18 mouse cellular contexts compared by ENCODE assay signal in the genomic region with DNA sequence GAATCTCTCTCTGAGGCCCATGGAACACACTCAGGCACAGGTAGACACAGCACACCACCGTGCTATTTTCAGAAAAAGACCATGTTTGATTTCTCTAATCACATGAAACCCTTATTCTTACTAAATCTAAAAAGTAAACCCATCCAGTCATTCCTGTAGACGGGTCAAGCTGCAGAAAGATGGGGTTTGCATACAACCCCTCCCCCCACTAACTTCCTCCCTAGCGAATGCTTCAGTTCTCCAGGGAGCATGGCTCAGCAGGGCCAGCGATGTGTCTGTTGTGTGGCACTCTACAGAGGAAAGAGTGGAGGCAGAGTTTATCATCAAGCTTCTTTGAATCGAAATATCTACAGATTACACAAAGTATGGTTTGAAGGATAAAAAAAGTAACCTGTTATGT. TPM values are rescaled to one million over a fixed set of nuclear protein-coding genes. Genes with fewer than 3 reads are reported as not detected.
DNase-seq lines count a peak whose midpoint lies in the region; ATAC-seq and TF ChIP-seq lines count a peak whose summit lies in the region.
"Had no signal": no experiment of that assay in that cellular context is flagged by ENCODE, and none has a peak within 500 bp of the region (broad histone marks: within the 10 kb centered on the region; RNA-seq: fewer than 3 reads in every experiment).

No protein-coding gene starts in this region.

- no peaks in the 10 kb centered on the region for H3K79me2 ChIP-seq in CH12.LX (replicated peaks; ENCODE audit: control insufficient read depth, extremely low read depth, insufficient read depth, poor library complexity, severe bottlenecking)

- H3K27ac ChIP-seq in CH12.LX (ENCODE audit: insufficient read depth, low read depth): no peak overlapping the region
- H3K27ac ChIP-seq in forebrain, embryonic 12.5 days: no peak overlapping the region

- no peak overlapping the region; the same call in 1 of the 2 replicates for H3K4me2 ChIP-seq in CH12.LX (ENCODE audit: insufficient read depth, low read depth, poor library complexity, severe bottlenecking)
- no peak overlapping the region for H3K4me2 ChIP-seq in forebrain, embryonic 12.5 days

- 89% methylated on average over 5 of the region's 5 CpGs for WGBS in forebrain, embryonic 12.5 days

- peak; percentile 75 for TF ChIP-seq EP300 in CH12.LX (IDR thresholded peaks at IDR 0.05; ENCODE audit: low read length)

- H3K9ac ChIP-seq in CH12.LX (ENCODE audit: insufficient read depth, low read depth): no peak overlapping the region
- no peak overlapping the region for H3K9ac ChIP-seq in forebrain, embryonic 12.5 days

- peaks cover 0 to 43% of the 10 kb centered on the region in 2 experiments for H3K36me3 ChIP-seq in CH12.LX (replicated peaks in 1 of 2; ENCODE audit: control insufficient read depth in 1 of 2, insufficient read depth in 1 of 2, low read length in 1 of 2)
- H3K36me3 ChIP-seq in splenic B cell, adult 2 months (ENCODE audit: control insufficient read depth, insufficient read depth, low read length, poor library complexity, severe bottlenecking): no peaks in the 10 kb centered on the region
- H3K36me3 ChIP-seq in forebrain, embryonic 12.5 days (replicated peaks): peaks cover 37% of the 10 kb centered on the region

- TF ChIP-seq POLR2A in CH12.LX (IDR thresholded peaks at IDR 0.05; ENCODE audit: low read depth, low read length): no peak

- dilution Hi-C loops in CH12.LX (cut with MboI; ENCODE audit: extremely low pct_ligation_motif_present, extremely low pct_unique_long_range_greater_than_20kb, low sequenced_read_pairs): no loop called here

- TF ChIP-seq RAD21 in CH12.LX (IDR thresholded peaks at IDR 0.05; ENCODE audit: low read depth, low read length): no peak; the same call in 1 of the 2 replicates

- TF ChIP-seq CTCF in CH12.LX (conservative IDR thresholded peaks at IDR 0.05 in 1 of 2, IDR thresholded peaks at IDR 0.05 in 1 of 2; ENCODE audit: low read depth in 2 of 2, low read length in 2 of 2): no peak

- peaks cover 13 to 65% of the 10 kb centered on the region in 2 experiments for H3K4me1 ChIP-seq in CH12.LX (ENCODE audit: control insufficient read depth in 1 of 2, insufficient read depth in 2 of 2)
- H3K4me1 ChIP-seq in forebrain, embryonic 12.5 days: peaks cover 4% of the 10 kb centered on the region

- DNase-seq in heart, adult 11 months: peak; percentile 34
- no peak for DNase-seq in heart, adult 9 months (ENCODE audit: low spot score in 2 of 2)
- peak; percentile 22 for DNase-seq in A20 (ENCODE audit: low read depth, low spot score)
- DNase-seq in CH12.LX (ENCODE audit: extremely low read depth): peak; percentile 82
- peak; percentile 14 for DNase-seq in splenic B cell, adult 2 months (ENCODE audit: low read depth, low spot score)
- no peak for DNase-seq in MN1 (ENCODE audit: low spot score)
- no peak for DNase-seq in cerebellum, postnatal 36 days
- DNase-seq: B cell, adult 2 months; cerebellum, adult 11 months; cerebellum, adult 11-12 months; cerebellum, adult 18-20 months; cerebellum, adult 2 months; cerebellum, adult 8-10 months had no signal

- ATAC-seq in forebrain, embryonic 12.5 days (ENCODE audit: low FRiP score): no peak
- ATAC-seq: activated CD4-positive, CD25-positive, alpha-beta regulatory T cell, adult 4 months; CD4-positive, CD25-positive, alpha-beta regulatory T cell, adult 4 months; Patski had no signal

- no peak overlapping the region for H3K4me3 ChIP-seq in CH12.LX (replicated peaks in 1 of 3; ENCODE audit: low read depth in 2 of 3, low read length in 2 of 3, poor library complexity in 1 of 3)
- no peak overlapping the region for H3K4me3 ChIP-seq in forebrain, embryonic 12.5 days (replicated peaks)

- in situ Hi-C loops in CH12.LX (cut with MboI; ENCODE audit: low pct_ligation_motif_present, low pct_unique_long_range_greater_than_20kb, low sequenced_read_pairs): no loop called here

- no peaks in the 10 kb centered on the region for H3K27me3 ChIP-seq in CH12.LX (replicated peaks)
- no peaks in the 10 kb centered on the region for H3K27me3 ChIP-seq in splenic B cell, adult 2 months (ENCODE audit: control insufficient read depth, insufficient read depth, low read length, poor library complexity, severe bottlenecking)
- no peaks in the 10 kb centered on the region for H3K27me3 ChIP-seq in forebrain, embryonic 12.5 days
- H3K27me3 ChIP-seq: Patski had no signal

- H3K9me3 ChIP-seq in CH12.LX (replicated peaks; ENCODE audit: low read length): no peaks in the 10 kb centered on the region
- no peaks in the 10 kb centered on the region for H3K9me3 ChIP-seq in forebrain, embryonic 12.5 days
- H3K9me3 ChIP-seq: G1E had no signal

TF ChIP-seq in CH12.LX, 34 proteins besides CTCF, POLR2A, EP300 and RAD21:
- TF ChIP-seq MAX (IDR thresholded peaks at IDR 0.05; ENCODE audit: low read length) (0 out of 2 replicates have a peak, but pooled peaks have one; percentile 52), MXI1 (IDR thresholded peaks at IDR 0.05; ENCODE audit: low read depth, low read length) (no peak), USF1 (IDR thresholded peaks at IDR 0.05; ENCODE audit: low read depth, low read length) (no peak), ZNF384 (IDR thresholded peaks at IDR 0.05; ENCODE audit: low read depth, low read length) (no peak), USF2 (conservative IDR thresholded peaks at IDR 0.05; ENCODE audit: low read depth, low read length) (no peak), ZKSCAN1 (IDR thresholded peaks at IDR 0.05; ENCODE audit: borderline replicate concordance, low read depth, low read length) (no peak), E2F4 (IDR thresholded peaks at IDR 0.05; ENCODE audit: insufficient replicate concordance, low read depth, low read length) (no peak), JUN (IDR thresholded peaks at IDR 0.05; ENCODE audit: insufficient read depth, low read depth, low read length) (peak; percentile 49), MEF2A (IDR thresholded peaks at IDR 0.05; ENCODE audit: borderline replicate concordance, low read depth, low read length) (peak; percentile 43; the same call in 1 of the 2 replicates), SMC3 (IDR thresholded peaks at IDR 0.05; ENCODE audit: low read depth, low read length) (peak; percentile 30; the same call in 1 of the 2 replicates), UBTF (IDR thresholded peaks at IDR 0.05; ENCODE audit: low read depth, low read length) (no peak), NELFE (IDR thresholded peaks at IDR 0.05; ENCODE audit: low read depth, low read length) (no peak), KAT2A (IDR thresholded peaks at IDR 0.05; ENCODE audit: insufficient replicate concordance, low read length) (no peak), MAZ (IDR thresholded peaks at IDR 0.05; ENCODE audit: low read depth, low read length) (no peak), SIN3A (IDR thresholded peaks at IDR 0.05; ENCODE audit: low read length) (no peak), TCF12 (IDR thresholded peaks at IDR 0.05; ENCODE audit: low read depth, low read length) (peak; percentile 26; the same call in 1 of the 2 replicates), BHLHE40 (IDR thresholded peaks at IDR 0.05; ENCODE audit: low read depth, low read length) (peak; percentile 48; the same call in 1 of the 2 replicates), ELF1 (IDR thresholded peaks at IDR 0.05; ENCODE audit: low read depth, low read length) (peak; percentile 17; the same call in 1 of the 2 replicates), NRF1 (IDR thresholded peaks at IDR 0.05; ENCODE audit: low read depth, low read length) (no peak), ETS1 (conservative IDR thresholded peaks at IDR 0.05; ENCODE audit: low read depth, low read length) (peak; percentile 59; the same call in 1 of the 2 replicates), CHD2 (IDR thresholded peaks at IDR 0.05; ENCODE audit: low read length) (peak; percentile 83), TBP (conservative IDR thresholded peaks at IDR 0.05; ENCODE audit: low read depth, low read length) (no peak), PAX5 (IDR thresholded peaks at IDR 0.05; ENCODE audit: low read length) (no peak), JUND (conservative IDR thresholded peaks at IDR 0.05; ENCODE audit: low read depth, low read length) (peak; percentile 75), GABPA (IDR thresholded peaks at IDR 0.05; ENCODE audit: insufficient replicate concordance, low read depth, low read length) (no peak), MAFK (IDR thresholded peaks at IDR 0.05; ENCODE audit: insufficient replicate concordance, low read length) (no peak), ZC3H11A (IDR thresholded peaks at IDR 0.05; ENCODE audit: low read depth, low read length) (no peak), CHD1 (IDR thresholded peaks at IDR 0.05; ENCODE audit: low read depth, low read length) (no peak), IRF4 (IDR thresholded peaks at IDR 0.05; ENCODE audit: low read depth, low read length) (peak; percentile 84), HCFC1 (IDR thresholded peaks at IDR 0.05; ENCODE audit: low read depth, low read length) (no peak), MYC (IDR thresholded peaks at IDR 0.05; ENCODE audit: low read depth, low read length) (peak; percentile 33; the same call in 1 of the 2 replicates)

RNA-seq across cellular contexts. Expression of a gene that starts 42.0 kb away (rescaled TPM):
- total RNA-seq in CH12.LX (2012; rRNA removed) (35.4 and 39.0 TPM in 2 replicates), CH12.LX (2014; rRNA removed) (57.1 and 59.6 TPM in 2 replicates)
- 73.5 and 78.7 TPM in 2 replicates for polyA plus RNA-seq in CH12.LX (2012; ENCODE audit: insufficient read length, low read depth)
- polyA plus RNA-seq in forebrain, embryonic 12.5 days (2016; fragmentation: Nextera tagmentation; extraction: Ambion mirVana): 58.7 and 67.8 TPM in 2 replicates

Comparison
In these comparisons a context has a peak if more than half of its experiments do, and no peak if none do; other contexts are left out.
1. DNase-seq: peak in heart, adult 11 months (single experiment), A20 (single experiment), CH12.LX (single experiment) and splenic B cell, adult 2 months (single experiment); none in heart, adult 9 months (0 of 2), MN1 (single experiment) and cerebellum, postnatal 36 days (0 of 2).